Mouse (Mus musculus) neural tube, embryonic 15.5 days (tissue): ENCODE data around the gene Rex2. TPM values are rescaled to one million over a fixed set of nuclear protein-coding genes. Genes with fewer than 3 reads are reported as not detected.
"Not testable (repeated sequence)": the region's sequence is repeated elsewhere in the genome, so short reads cannot be mapped to it uniquely, and the experiment has no call there.

Experiments
- ATAC-seq: fragments of 200-750 bp; cut with Nextera tagmentation; 2 replicates; pipeline ENCODE4 v1.8.0; 2017; ENCODE audit warnings: mild to moderate bottlenecking, moderate TSS enrichment, moderate library complexity; ENCODE audit not compliant: low FRiP score
- H3K27ac ChIP-seq: fragments of 300-500 bp; sonication (generic); replicated peaks from 2 replicates; pipeline ENCODE4 v1.5.1; 2015; ENCODE audit warnings: mild to moderate bottlenecking, inconsistent platforms
- H3K27me3 ChIP-seq: fragments of 300-500 bp; sonication (generic); replicated peaks from 2 replicates; pipeline ENCODE4 v1.6.1; 2015; ENCODE audit warnings: inconsistent platforms
- H3K36me3 ChIP-seq: fragments of 300-500 bp; sonication (generic); 2 replicates; pipeline ENCODE4 v1.6.1; 2015; ENCODE audit warnings: inconsistent platforms
- H3K4me1 ChIP-seq: fragments of 300-500 bp; sonication (generic); 2 replicates; pipeline ENCODE4 v1.6.1; 2015; ENCODE audit warnings: inconsistent platforms
- H3K4me2 ChIP-seq: fragments of 300-500 bp; sonication (generic); 2 replicates; pipeline ENCODE4 v1.6.1; 2015; ENCODE audit warnings: inconsistent platforms, mild to moderate bottlenecking, moderate library complexity
- H3K4me3 ChIP-seq: fragments of 300-500 bp; sonication (generic); replicated peaks from 2 replicates; pipeline ENCODE4 v1.5.1; 2015; ENCODE audit warnings: mild to moderate bottlenecking, inconsistent platforms
- H3K9ac ChIP-seq: fragments of 300-500 bp; sonication (generic); replicated peaks from 2 replicates; pipeline ENCODE4 v1.6.1; 2015; ENCODE audit warnings: mild to moderate bottlenecking, inconsistent platforms
- H3K9me3 ChIP-seq: fragments of 300-500 bp; sonication (generic); replicated peaks from 2 replicates; pipeline ENCODE4 v1.6.1; 2016; ENCODE audit warnings: inconsistent platforms
- WGBS: fragments of 180-500 bp; shearing (Covaris S2); methylation state at CpG from one replicate; pipeline ENCODE4 v1.1.7; 2015; ENCODE audit warnings: mixed read lengths; 5-methylcytosine and 5-hydroxymethylcytosine counted together
- polyA plus RNA-seq: library from polyadenylated mRNA; unstranded; fragments of >200 nt; fragmentation: Nextera tagmentation; extraction: Ambion mirVana; gene quantifications from 2 replicates; pipeline ENCODE4 v1.2.1, GENCODE M21; 2015

Gene Rex2
- not detected in 2 replicates for polyA plus RNA-seq

GRCm38 (mm10) chr4:147021550-147021949 lies at the start of gene Rex2:
Gene Rex2 (plus strand): TSS chr4:147021850.
- H3K9me3 ChIP-seq, ATAC-seq, H3K4me3 ChIP-seq, H3K4me1 ChIP-seq, H3K9ac ChIP-seq, H3K36me3 ChIP-seq, H3K4me2 ChIP-seq, H3K27me3 ChIP-seq, H3K27ac ChIP-seq: not testable (repeated sequence)
- WGBS, result no CpG with 5 or more reads among the region's 6 CpGs

GRCm38 (mm10) chr4:146976581-146976980 lies 45.1 kb upstream of the Rex2 start:
- H3K9ac ChIP-seq, H3K4me1 ChIP-seq, ATAC-seq, H3K9me3 ChIP-seq, H3K27me3 ChIP-seq, H3K4me3 ChIP-seq, H3K4me2 ChIP-seq, H3K36me3 ChIP-seq, H3K27ac ChIP-seq: not testable (repeated sequence)
- 19% methylated on average over 2 of the region's 2 CpGs for WGBS

GRCm38 (mm10) chr4:147018400-147018799 lies 3.2 kb upstream of the Rex2 start:
- not testable (repeated sequence) for H3K27ac ChIP-seq, H3K4me2 ChIP-seq, H3K27me3 ChIP-seq, H3K9me3 ChIP-seq, H3K4me3 ChIP-seq, ATAC-seq, H3K4me1 ChIP-seq, H3K36me3 ChIP-seq, H3K9ac ChIP-seq
- WGBS, result no CpG with 5 or more reads among the region's 1 CpGs

GRCm38 (mm10) chr4:147026374-147026773 lies 4.7 kb downstream of the Rex2 start:
- H3K4me2 ChIP-seq, H3K27me3 ChIP-seq, H3K9ac ChIP-seq, ATAC-seq, H3K36me3 ChIP-seq, H3K4me1 ChIP-seq, H3K9me3 ChIP-seq, H3K27ac ChIP-seq, H3K4me3 ChIP-seq: not testable (repeated sequence)
- 76% methylated on average over 1 of the region's 1 CpGs for WGBS

- H3K4me1 ChIP-seq, ATAC-seq, H3K27me3 ChIP-seq, H3K4me2 ChIP-seq, H3K27ac ChIP-seq, H3K9me3 ChIP-seq, H3K4me3 ChIP-seq, H3K9ac ChIP-seq, H3K36me3 ChIP-seq: not testable (repeated sequence)
- WGBS, result 90% methylated on average over 1 of the region's 2 CpGs
Measured at GRCm38 (mm10) chr4:147031308-147032036, 9.8 kb downstream of the Rex2 start.

GRCm38 (mm10) chr4:147063768-147064167 lies 42.1 kb downstream of the Rex2 start:
- 89% methylated on average over 3 of the region's 3 CpGs for WGBS
- not testable (repeated sequence) for ATAC-seq, H3K4me2 ChIP-seq

GRCm38 (mm10) chr4:147065861-147066260 lies 44.2 kb downstream of the Rex2 start:
- H3K4me3 ChIP-seq, H3K4me2 ChIP-seq, H3K4me1 ChIP-seq, ATAC-seq, H3K36me3 ChIP-seq, H3K9me3 ChIP-seq, H3K27ac ChIP-seq, H3K27me3 ChIP-seq, H3K9ac ChIP-seq: not testable (repeated sequence)
- WGBS, result 92% methylated on average over 3 of the region's 3 CpGs

More at GRCm38 (mm10) chr4:147063768-147064167, 42.1 kb downstream of the Rex2 start:
- not testable (repeated sequence) for H3K4me3 ChIP-seq, H3K36me3 ChIP-seq, H3K27ac ChIP-seq, H3K27me3 ChIP-seq, H3K9me3 ChIP-seq, H3K4me1 ChIP-seq, H3K9ac ChIP-seq

GRCm38 (mm10) chr4:147066380-147066779 lies 44.7 kb downstream of the Rex2 start:
- not testable (repeated sequence) for ATAC-seq, H3K27me3 ChIP-seq
- 88% methylated on average over 1 of the region's 1 CpGs for WGBS

GRCm38 (mm10) chr4:147095641-147096040 lies 74.0 kb downstream of the Rex2 start:
- peaks cover 18% of the 10 kb centered on the region for H3K9me3 ChIP-seq
- not testable (repeated sequence) for H3K4me3 ChIP-seq, H3K9ac ChIP-seq, H3K4me1 ChIP-seq, H3K27ac ChIP-seq, H3K4me2 ChIP-seq, ATAC-seq, H3K36me3 ChIP-seq, H3K27me3 ChIP-seq
- WGBS, result 74% methylated on average over 2 of the region's 2 CpGs

More at GRCm38 (mm10) chr4:147066380-147066779, 44.7 kb downstream of the Rex2 start:
- H3K9ac ChIP-seq, H3K36me3 ChIP-seq, H3K9me3 ChIP-seq, H3K4me1 ChIP-seq, H3K4me2 ChIP-seq, H3K27ac ChIP-seq, H3K4me3 ChIP-seq: not testable (repeated sequence)

GRCm38 (mm10) chr4:147101666-147102626 lies 80.3 kb downstream of the Rex2 start:
- H3K27me3 ChIP-seq, H3K4me1 ChIP-seq, H3K36me3 ChIP-seq, H3K9me3 ChIP-seq, H3K27ac ChIP-seq: not testable (repeated sequence)
- Histone ChIP-seq H3K4me3 (peak overlapping the region; percentile 53), H3K9ac (peak overlapping the region; percentile 47), H3K4me2 (peak overlapping the region; percentile 79)
- WGBS, result under 1% methylated on average over 85 of the region's 109 CpGs
- ATAC-seq, result peak; percentile 95

GRCm38 (mm10) chr4:147103814-147104213 lies 82.2 kb downstream of the Rex2 start:
- H3K4me1 ChIP-seq, ATAC-seq, H3K9ac ChIP-seq, H3K9me3 ChIP-seq, H3K27ac ChIP-seq, H3K36me3 ChIP-seq, H3K4me3 ChIP-seq, H3K4me2 ChIP-seq, H3K27me3 ChIP-seq: not testable (repeated sequence)
- WGBS, result 52% methylated on average over 4 of the region's 4 CpGs
